Mouse (Mus musculus): ENCODE measurements at regions not wholly inside any gene's neighbourhood (a gene's known extent, or its start where the extent isn't known, plus 50 kb on each side); places are given as distances from the start of the nearest gene placed in this dataset.

- no peak for DNase-seq
- intact Hi-C loops (cut with DNase I; ENCODE audit: low total_unique reads), result no loop called here
Measured at GRCm38 (mm10) chr14:76922399-76922939, 114.1 kb upstream of the Ccdc122 start.

- no peak for DNase-seq
- intact Hi-C loops (cut with DNase I; ENCODE audit: low total_unique reads), result no loop called here
Measured at GRCm38 (mm10) chr14:76918091-76918490, 118.5 kb upstream of the Ccdc122 start.

- DNase-seq, result no peak
- intact Hi-C loops (cut with DNase I; ENCODE audit: low total_unique reads), result no loop called here
Measured at GRCm38 (mm10) chr14:76917139-76917929, 119.2 kb upstream of the Ccdc122 start.

GRCm38 (mm10) chr14:76913850-76914249, 122.7 kb upstream of the Ccdc122 start:
- intact Hi-C loops (cut with DNase I; ENCODE audit: low total_unique reads), result no loop called here
- no peak for DNase-seq

- intact Hi-C loops (cut with DNase I; ENCODE audit: low total_unique reads), result no loop called here
- no peak for DNase-seq
Measured at GRCm38 (mm10) chr14:76912301-76913001, 124.1 kb upstream of the Ccdc122 start.

DNA sequence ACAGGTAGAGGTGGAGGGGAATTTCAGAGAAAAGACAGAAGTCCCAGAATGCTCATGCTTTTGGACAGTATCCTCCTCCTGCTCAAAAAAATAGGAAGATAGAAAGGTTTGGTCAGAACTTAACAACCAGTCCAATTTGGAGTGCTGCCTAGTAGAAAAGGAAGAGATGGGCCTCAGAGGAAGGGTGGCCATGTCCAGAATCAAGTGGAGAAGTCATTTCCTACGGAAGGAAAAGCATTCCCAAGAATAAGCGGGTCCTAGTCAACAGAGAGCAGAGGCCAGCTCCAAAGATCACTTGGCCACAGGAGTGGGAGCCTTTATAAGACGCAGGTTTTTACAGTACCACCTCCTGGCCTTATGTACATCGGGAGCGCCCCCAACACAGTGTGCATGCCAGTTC, 125.3 kb upstream of the Ccdc122 start:
- intact Hi-C loops (cut with DNase I; ENCODE audit: low total_unique reads), result no loop called here
- no peak for DNase-seq

DNA sequence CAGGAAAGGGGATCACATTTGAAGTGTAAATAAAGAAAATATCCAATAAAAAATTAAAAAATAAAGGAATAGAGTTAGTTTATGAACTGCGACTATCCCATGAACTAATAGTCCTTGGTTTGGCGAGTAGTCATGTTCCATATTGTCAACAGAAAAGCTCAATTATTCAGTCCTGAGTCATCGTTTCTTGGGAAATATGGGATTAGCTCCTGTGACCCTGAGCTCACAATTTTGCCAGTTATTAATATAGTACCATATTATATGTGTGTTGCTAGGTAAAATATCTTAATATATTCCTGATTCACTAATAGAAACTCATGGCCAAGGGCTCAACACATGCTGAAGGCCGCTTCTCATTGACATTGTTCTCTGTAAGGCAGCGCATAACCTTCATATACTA, 126.4 kb upstream of the Ccdc122 start:
- intact Hi-C loops (cut with DNase I; ENCODE audit: low total_unique reads), result no loop called here
- no peak for DNase-seq

- intact Hi-C loops (cut with DNase I; ENCODE audit: low total_unique reads), result no loop called here
- DNase-seq, result peak; percentile 10
Measured at GRCm38 (mm10) chr14:76907941-76908340, 128.6 kb upstream of the Ccdc122 start.

DNA sequence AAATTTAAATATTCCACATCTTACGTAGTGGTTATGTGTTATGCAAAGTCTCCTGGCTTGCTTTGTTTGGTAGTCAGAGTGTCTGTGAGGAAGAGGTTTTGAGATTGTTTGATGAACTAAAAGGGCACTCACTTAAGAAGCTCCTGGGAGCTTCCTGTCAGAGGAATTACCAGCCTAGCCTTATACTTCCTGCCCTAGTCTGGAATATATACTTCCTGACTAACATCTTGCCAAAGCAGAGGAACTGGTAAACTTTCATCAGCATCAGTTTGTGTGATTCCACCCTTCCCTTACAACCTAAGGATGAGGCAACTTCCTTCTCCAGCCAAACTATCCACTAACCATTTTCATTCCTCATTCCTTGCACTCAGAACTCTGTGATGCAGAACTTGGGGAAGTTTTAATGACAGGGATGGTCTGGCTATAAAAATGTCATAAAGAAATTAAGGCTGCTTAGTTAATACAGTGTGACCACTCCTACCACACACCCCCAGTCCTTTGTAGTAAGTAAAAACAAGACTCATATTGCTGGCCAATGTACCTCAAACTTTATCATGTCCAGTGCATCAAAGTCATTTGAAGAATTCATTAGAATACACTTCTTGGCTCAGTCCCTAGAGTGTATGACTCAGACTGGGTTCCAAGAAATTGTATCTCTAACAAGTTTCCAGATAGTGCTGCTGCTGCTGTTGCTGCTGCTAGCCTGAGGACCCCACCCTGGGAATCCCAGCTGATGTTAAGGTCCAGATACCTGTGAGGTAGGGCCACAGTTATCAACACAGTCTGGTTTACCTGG, 133.4 kb upstream of the Ccdc122 start:
- intact Hi-C loops (cut with DNase I; ENCODE audit: low total_unique reads), result no loop called here
- DNase-seq, result no peak

DNA sequence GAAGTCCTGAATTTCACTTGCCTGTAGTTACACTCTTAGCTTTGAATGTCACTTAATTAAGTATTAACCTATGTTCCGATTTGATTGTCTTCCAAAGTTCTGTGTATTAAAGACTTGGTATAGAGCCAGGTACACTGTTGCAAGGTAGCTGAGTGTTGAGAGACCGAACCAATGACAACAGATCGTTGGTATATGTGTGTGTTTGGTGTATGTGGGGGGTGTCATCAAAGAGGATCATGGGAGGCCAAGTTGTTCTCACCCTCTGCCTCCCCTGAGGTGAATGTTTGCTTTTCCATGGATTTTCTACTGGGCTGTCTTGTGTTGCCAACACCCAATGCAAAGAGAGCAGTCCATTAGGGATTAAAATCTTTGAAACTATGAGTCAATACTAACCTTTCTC, 135.1 kb upstream of the Ccdc122 start:
- intact Hi-C loops (cut with DNase I; ENCODE audit: low total_unique reads), result no loop called here
- no peak for DNase-seq

DNA sequence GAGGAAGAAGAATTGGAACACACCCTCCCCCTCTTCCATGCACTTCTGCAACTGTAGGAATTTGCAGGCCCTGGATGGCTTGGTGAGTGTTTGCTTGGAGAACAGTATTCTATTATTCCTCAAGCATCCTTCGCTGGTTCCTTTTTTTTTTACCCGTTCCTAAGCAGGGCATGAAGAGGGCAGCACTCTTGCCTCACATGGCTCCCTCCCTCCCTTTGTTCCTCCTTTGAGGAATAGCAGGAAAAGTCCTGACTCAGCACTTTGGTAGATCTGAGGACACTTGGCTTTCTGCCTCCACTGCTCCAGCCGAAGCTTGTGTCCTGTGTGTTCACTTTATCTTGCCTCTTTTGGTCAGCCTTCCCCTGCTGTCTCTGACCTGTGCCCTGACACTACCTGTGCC, 137.2 kb upstream of the Ccdc122 start:
- intact Hi-C loops (cut with DNase I; ENCODE audit: low total_unique reads), result no loop called here
- DNase-seq, result no peak

- no peak for DNase-seq
- intact Hi-C loops (cut with DNase I; ENCODE audit: low total_unique reads), result loop anchor here (5.0 kb wide), 1 partner anchor 115 kb away; no protein-coding TSS in a partner anchor
Measured at GRCm38 (mm10) chr14:76887708-76888107, 148.9 kb upstream of the Ccdc122 start.

- DNase-seq, result no peak
- intact Hi-C loops (cut with DNase I; ENCODE audit: low total_unique reads), result loop anchor here (5.0 kb wide), 1 partner anchor 115 kb away; no protein-coding TSS in a partner anchor
Measured at GRCm38 (mm10) chr14:76887201-76887600, 149.4 kb upstream of the Ccdc122 start.

DNA sequence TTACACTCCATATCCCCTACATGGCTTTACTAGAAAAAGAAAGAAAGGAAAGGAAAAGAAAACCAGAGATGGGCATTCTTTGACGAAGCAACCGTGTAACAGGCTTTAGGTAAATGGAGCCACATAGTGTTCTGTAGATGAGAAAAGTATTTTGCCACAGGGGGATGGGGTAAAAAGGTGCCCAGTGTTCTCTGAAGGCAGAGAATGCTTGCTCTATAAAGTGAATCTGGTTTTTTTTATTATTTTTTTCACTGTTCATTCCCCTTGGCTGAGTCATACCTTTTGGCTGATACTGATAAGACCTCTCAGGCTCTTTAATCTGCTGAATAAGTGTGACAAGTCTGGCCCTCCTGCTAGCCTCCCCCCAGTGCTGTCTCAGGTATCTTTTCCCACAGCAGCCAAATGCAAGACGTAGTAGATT, 153.3 kb upstream of the Ccdc122 start:
- intact Hi-C loops (cut with DNase I; ENCODE audit: low total_unique reads), result no loop called here

DNA sequence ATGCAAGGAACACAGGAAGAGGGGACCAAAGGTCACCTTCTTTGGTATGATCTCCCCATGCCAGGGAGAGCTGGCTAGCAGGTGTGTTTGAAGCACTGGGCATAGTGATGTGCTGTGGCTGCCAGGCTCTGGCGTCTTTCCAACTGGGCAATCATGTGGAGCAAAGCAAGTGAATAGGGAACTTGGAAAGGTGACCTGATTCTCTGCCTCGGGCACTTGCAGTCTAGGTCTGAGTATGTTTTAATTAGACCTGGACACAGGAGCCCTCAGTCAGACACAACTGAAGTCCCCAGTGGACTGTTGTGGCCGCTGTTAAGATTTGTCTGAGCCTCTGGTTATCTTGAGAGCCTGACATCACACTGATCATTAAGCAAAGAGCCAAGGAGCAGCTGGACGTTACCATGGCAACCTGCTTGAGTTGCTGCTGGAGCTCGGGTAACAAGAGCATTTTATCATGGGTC, 153.8 kb upstream of the Ccdc122 start:
- DNase-seq, result peak; percentile 68
- intact Hi-C loops (cut with DNase I; ENCODE audit: low total_unique reads), result no loop called here

More for the DNA sequence above, 153.3 kb upstream of the Ccdc122 start:
- DNase-seq, result no peak

DNA sequence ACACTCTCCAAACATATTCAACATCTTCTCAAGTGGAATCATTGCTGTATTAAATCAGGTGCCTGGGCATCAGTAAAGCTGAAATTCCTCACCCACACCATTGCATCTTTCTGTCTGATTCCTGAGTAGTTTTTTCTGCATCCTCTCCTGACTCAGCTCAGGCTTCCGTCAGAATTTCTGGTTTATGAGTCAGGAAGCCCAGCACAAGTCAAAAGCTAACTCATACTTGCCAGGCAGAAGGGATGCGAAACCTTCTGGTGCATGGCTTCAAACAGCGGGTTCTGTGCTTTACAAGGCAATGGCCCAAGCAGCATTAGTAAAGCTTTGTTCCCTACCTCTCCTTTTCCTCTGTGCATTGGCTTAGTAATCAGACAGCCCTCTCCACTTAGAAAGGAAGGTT, 155.7 kb upstream of the Ccdc122 start:
- no peak for DNase-seq
- intact Hi-C loops (cut with DNase I; ENCODE audit: low total_unique reads), result no loop called here

DNA sequence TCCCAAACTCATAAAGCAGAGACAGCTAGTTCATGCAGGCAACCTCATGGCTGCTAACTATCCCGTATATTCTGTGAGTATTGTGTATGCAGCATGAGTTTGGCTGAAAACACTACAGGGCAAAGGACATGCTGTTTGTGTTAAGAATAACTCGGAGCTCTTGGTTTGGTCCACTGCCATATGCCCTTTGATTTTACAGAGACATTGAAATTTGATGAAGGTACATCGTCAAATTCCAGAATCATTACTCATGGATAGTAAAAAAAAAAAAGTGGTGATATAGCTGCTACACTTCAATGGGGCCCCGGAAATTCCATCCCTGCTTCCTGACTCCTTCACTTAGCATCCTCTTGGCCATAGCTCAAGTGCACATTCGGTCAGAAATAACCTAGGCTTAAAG, 159.3 kb upstream of the Ccdc122 start:
- intact Hi-C loops (cut with DNase I; ENCODE audit: low total_unique reads), result loop anchor here (5.0 kb wide), 2 partner anchors 130 to 375 kb away; no protein-coding TSS in a partner anchor

DNA sequence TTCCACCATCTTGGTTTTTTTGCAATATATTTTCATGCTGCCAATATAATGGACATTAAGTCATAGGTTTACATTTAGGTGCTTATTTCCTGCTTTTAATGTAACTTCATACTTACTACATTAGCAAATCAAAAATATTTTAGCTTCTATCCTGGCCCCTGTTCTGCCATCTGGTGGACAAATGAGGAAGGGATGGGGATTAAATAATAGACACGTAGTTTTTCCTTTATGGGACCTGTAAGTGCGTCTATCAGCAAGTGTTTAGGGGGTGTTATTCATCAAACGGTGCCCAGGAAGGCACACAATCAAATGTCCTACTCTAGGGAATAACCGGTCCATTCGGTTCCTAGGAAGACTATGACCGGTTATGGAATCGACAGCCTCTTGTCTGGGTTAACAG, 160.6 kb upstream of the Ccdc122 start:
- DNase-seq, result peak; percentile 21
- intact Hi-C loops (cut with DNase I; ENCODE audit: low total_unique reads), result loop anchor here (5.0 kb wide), 2 partner anchors 131 to 374 kb away; no protein-coding TSS in a partner anchor

More for the DNA sequence above, 159.3 kb upstream of the Ccdc122 start:
- DNase-seq, result no peak

DNA sequence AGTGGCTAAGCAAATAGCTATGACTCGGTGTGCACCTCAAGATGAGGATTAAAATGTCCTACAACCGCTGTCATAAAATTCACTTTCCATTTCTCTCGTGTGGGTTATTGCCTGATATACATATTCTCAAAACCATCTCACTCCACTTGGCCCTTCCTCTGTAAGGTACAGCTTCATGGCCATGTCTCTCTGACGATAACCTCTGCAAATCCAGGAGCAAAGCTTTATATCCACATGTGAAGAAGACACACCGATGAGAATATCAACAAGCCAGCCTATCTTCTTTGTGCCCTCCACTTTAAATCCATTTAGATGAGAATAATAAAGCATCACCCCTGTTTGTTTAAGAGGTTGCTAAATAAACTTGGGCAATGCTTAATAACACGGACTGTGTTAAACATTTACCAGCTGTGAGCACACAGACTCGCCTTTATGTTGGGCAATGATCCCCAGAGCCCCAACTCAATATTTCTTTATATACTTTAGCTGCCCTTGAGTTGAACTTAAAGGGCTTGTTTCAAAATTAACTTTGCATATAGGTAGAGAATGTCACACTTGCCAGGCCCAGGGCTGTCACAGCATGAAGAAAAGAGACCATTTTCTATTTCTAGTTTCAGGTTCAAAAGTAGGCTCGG, 161.2 kb upstream of the Ccdc122 start:
- DNase-seq, result no peak
- intact Hi-C loops (cut with DNase I; ENCODE audit: low total_unique reads), result loop anchor here (5.0 kb wide), 2 partner anchors 132 to 373 kb away; no protein-coding TSS in a partner anchor
